Mouse (Mus musculus) CH12.LX (cell line): ENCODE data around the gene Ulk4. TPM values are rescaled to one million over a fixed set of nuclear protein-coding genes. Genes with fewer than 3 reads are reported as not detected.

Experiments
- DNase-seq: peaks from one replicate; pipeline ENCODE4 v3.0.0-alpha.2; 2013; ENCODE audit errors: extremely low read depth
- H3K27ac ChIP-seq: 2 replicates; pipeline ENCODE4 v1.5.1; 2012; ENCODE audit warnings: low read depth, mild to moderate bottlenecking, control low read depth, moderate library complexity; ENCODE audit not compliant: insufficient read depth
- H3K27me3 ChIP-seq: replicated peaks from 2 replicates; pipeline ENCODE3; 2012; ENCODE audit warnings: inconsistent platforms
- H3K36me3 ChIP-seq, 2 experiments: replicated peaks in 1 of 2; 2 replicates each; pipeline versions ENCODE3 to v1.6.1; 2012; ENCODE audit warnings: inconsistent platforms in 1 of 2, low read length in 1 of 2, mild to moderate bottlenecking in 1 of 2, mixed read lengths in 1 of 2, moderate library complexity in 1 of 2; ENCODE audit not compliant: control insufficient read depth in 1 of 2, insufficient read depth in 1 of 2
- H3K4me1 ChIP-seq, 2 experiments: 2 replicates each; pipeline ENCODE4 v1.6.1; 2012; ENCODE audit warnings: inconsistent platforms in 1 of 2, moderate library complexity in 1 of 2; ENCODE audit not compliant: insufficient read depth in 2 of 2, control insufficient read depth in 1 of 2
- H3K4me2 ChIP-seq: 2 replicates; pipeline ENCODE4 v1.6.1; 2012; ENCODE audit warnings: low read depth, mild to moderate bottlenecking, control low read depth; ENCODE audit not compliant: poor library complexity, insufficient read depth, severe bottlenecking
- H3K4me3 ChIP-seq, 3 experiments: fragments of 150-350 bp in 1 of 3; sonication (generic) in 1 of 3; replicated peaks in 1 of 3; 2 replicates each; pipeline versions ENCODE3 to v1.5.1; 2011 to 2012; ENCODE audit warnings: low read depth in 2 of 3, low read length in 2 of 3, mild to moderate bottlenecking in 2 of 3, moderate library complexity in 2 of 3, control low read depth in 1 of 3, improper control_type of control experiment in 1 of 3, inconsistent platforms in 1 of 3, mixed read lengths in 1 of 3; ENCODE audit not compliant: poor library complexity in 1 of 3
- H3K79me2 ChIP-seq: replicated peaks from 2 replicates; pipeline ENCODE4 v1.6.1; 2012; ENCODE audit warnings: mild to moderate bottlenecking, moderate library complexity; ENCODE audit not compliant: control insufficient read depth, poor library complexity, insufficient read depth, severe bottlenecking; ENCODE audit errors: extremely low read depth
- H3K9ac ChIP-seq: 2 replicates; pipeline ENCODE4 v1.6.1; 2012; ENCODE audit warnings: low read depth, mild to moderate bottlenecking, control low read depth, moderate library complexity; ENCODE audit not compliant: insufficient read depth
- H3K9me3 ChIP-seq: replicated peaks from 2 replicates; pipeline ENCODE3; 2012; ENCODE audit warnings: low read length, inconsistent platforms, mixed read lengths
- BHLHE40 ChIP-seq: IDR thresholded peaks from 2 replicates; pipeline ENCODE4 v1.6.1; 2011; ENCODE audit warnings: mild to moderate bottlenecking, low read depth, low read length, improper control_type of control experiment
- CHD1 ChIP-seq: IDR thresholded peaks from 2 replicates; pipeline ENCODE4 v1.6.1; 2012; ENCODE audit warnings: low read depth, low read length, improper control_type of control experiment, inconsistent platforms
- ELF1 ChIP-seq: IDR thresholded peaks from 2 replicates; pipeline ENCODE4 v1.6.1; 2014; ENCODE audit warnings: low read depth, mild to moderate bottlenecking, inconsistent platforms, low read length, improper control_type of control experiment
- ETS1 ChIP-seq: conservative IDR thresholded peaks from 2 replicates; pipeline ENCODE4 v1.6.1; 2012; ENCODE audit warnings: low read depth, mild to moderate bottlenecking, inconsistent platforms, low read length, improper control_type of control experiment, moderate library complexity
- GABPA ChIP-seq: IDR thresholded peaks from 2 replicates; pipeline ENCODE4 v1.6.1; 2012; ENCODE audit warnings: low read depth, low read length, improper control_type of control experiment, inconsistent platforms; ENCODE audit not compliant: insufficient replicate concordance
- HCFC1 ChIP-seq: IDR thresholded peaks from 2 replicates; pipeline ENCODE4 v1.6.1; 2012; ENCODE audit warnings: low read depth, mild to moderate bottlenecking, inconsistent platforms, low read length, improper control_type of control experiment
- KAT2A ChIP-seq: IDR thresholded peaks from 2 replicates; pipeline ENCODE4 v1.6.1; 2012; ENCODE audit warnings: low read length, improper control_type of control experiment, inconsistent platforms; ENCODE audit not compliant: insufficient replicate concordance
- MAX ChIP-seq: IDR thresholded peaks from 2 replicates; pipeline ENCODE4 v1.6.1; 2011; ENCODE audit warnings: low read length, improper control_type of control experiment
- MAZ ChIP-seq: IDR thresholded peaks from 2 replicates; pipeline ENCODE4 v1.6.1; 2012; ENCODE audit warnings: low read depth, mild to moderate bottlenecking, inconsistent platforms, low read length, improper control_type of control experiment, moderate library complexity
- NELFE ChIP-seq: IDR thresholded peaks from 2 replicates; pipeline ENCODE4 v1.6.1; 2011; ENCODE audit warnings: low read depth, low read length, improper control_type of control experiment
- NRF1 ChIP-seq: IDR thresholded peaks from 2 replicates; pipeline ENCODE4 v1.6.1; 2014; ENCODE audit warnings: low read depth, mild to moderate bottlenecking, inconsistent platforms, low read length, improper control_type of control experiment, moderate library complexity
- PAX5 ChIP-seq: IDR thresholded peaks from 2 replicates; pipeline ENCODE4 v1.6.1; 2012; ENCODE audit warnings: low read length, inconsistent platforms, mixed read lengths
- POLR2AphosphoS2 ChIP-seq: IDR thresholded peaks from 2 replicates; pipeline ENCODE4 v1.6.1; 2011; ENCODE audit warnings: low read depth, low read length, improper control_type of control experiment
- RCOR1 ChIP-seq: conservative IDR thresholded peaks from 2 replicates; pipeline ENCODE4 v1.6.1; 2012; ENCODE audit warnings: low read depth, mild to moderate bottlenecking, inconsistent platforms, low read length, improper control_type of control experiment
- TBP ChIP-seq: conservative IDR thresholded peaks from 2 replicates; pipeline ENCODE4 v1.6.1; 2011; ENCODE audit warnings: low read depth, low read length, improper control_type of control experiment
- TCF12 ChIP-seq: IDR thresholded peaks from 2 replicates; pipeline ENCODE4 v1.6.1; 2014; ENCODE audit warnings: low read depth, mild to moderate bottlenecking, inconsistent platforms, low read length, improper control_type of control experiment
- USF1 ChIP-seq: IDR thresholded peaks from 2 replicates; pipeline ENCODE4 v1.6.1; 2014; ENCODE audit warnings: low read depth, mild to moderate bottlenecking, inconsistent platforms, low read length, improper control_type of control experiment
- USF2 ChIP-seq: conservative IDR thresholded peaks from 2 replicates; pipeline ENCODE4 v1.6.1; 2011; ENCODE audit warnings: low read depth, low read length, improper control_type of control experiment
- ZKSCAN1 ChIP-seq: IDR thresholded peaks from 2 replicates; pipeline ENCODE4 v1.6.1; 2012; ENCODE audit warnings: low read depth, inconsistent platforms, low read length, improper control_type of control experiment, borderline replicate concordance
- ZMIZ1 ChIP-seq: IDR thresholded peaks from 2 replicates; pipeline ENCODE4 v1.6.1; 2012; ENCODE audit warnings: low read depth, mild to moderate bottlenecking, inconsistent platforms, low read length, improper control_type of control experiment
- ZNF384 ChIP-seq: IDR thresholded peaks from 2 replicates; pipeline ENCODE4 v1.6.1; 2012; ENCODE audit warnings: low read depth, low read length, improper control_type of control experiment, inconsistent platforms
- dilution Hi-C: fragments of 300-500 bp; cut with MboI; formaldehyde crosslinking; loops from 2 replicates; pipeline ENCODE4 v1.14.3; 2020; ENCODE audit warnings: low sequenced_read_pairs; ENCODE audit not compliant: extremely low pct_unique_long_range_greater_than_20kb, extremely low pct_ligation_motif_present
- in situ Hi-C: fragments of 300-500 bp; cut with MboI; formaldehyde crosslinking; loops from 3 replicates; pipeline ENCODE4 v1.14.3; 2019; ENCODE audit warnings: low sequenced_read_pairs, low pct_ligation_motif_present, low pct_unique_long_range_greater_than_20kb, mixed read lengths
- polyA plus RNA-seq: library from polyadenylated mRNA; unstranded; fragments of >175 nt; gene quantifications from 2 replicates; pipeline ENCODE4 v1.2.1, GENCODE M21; 2012; ENCODE audit warnings: low read depth; ENCODE audit not compliant: insufficient read length
- total RNA-seq, 2 experiments: library from RNA; depleted of rRNA; stranded (reverse); fragments of 300-350 nt in 1 of 2; fragments of >200 nt in 1 of 2; gene quantifications; 2 replicates each; pipeline ENCODE4 v1.2.3; 2012 to 2014

The Ulk4 gene
- total and polyA plus RNA-seq, 3 experiments = 1.6 to 25.8 (median 18.5) TPM

DNA sequence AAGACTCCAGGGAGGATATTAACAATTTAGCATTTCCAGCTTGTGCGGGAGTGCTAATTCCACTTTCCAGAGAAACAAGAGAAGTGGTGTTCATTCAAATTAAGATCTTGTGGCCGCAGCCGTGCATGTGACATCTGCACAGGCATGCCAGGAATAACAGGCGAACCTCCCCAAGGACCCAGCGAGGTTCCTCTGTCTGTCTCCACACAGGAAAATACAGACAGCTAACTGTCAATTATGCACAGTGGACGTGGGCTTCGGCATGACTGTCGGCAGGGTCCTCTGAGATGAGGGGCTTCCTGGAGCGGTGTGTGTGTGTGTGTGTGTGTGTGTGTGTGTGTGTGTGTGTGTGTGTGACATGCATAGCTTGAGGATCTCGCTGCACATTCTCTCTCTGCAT lies 284.0 kb downstream of the Ulk4 start:
- in situ Hi-C loops = no loop called here
- Histone ChIP-seq H3K4me2 (no peak overlapping the region), H3K4me1 (peaks cover 14 to 35% of the 10 kb centered on the region in 2 experiments), H3K27me3 (no peaks in the 10 kb centered on the region), H3K9me3 (no peaks in the 10 kb centered on the region), H3K27ac (no peak overlapping the region), H3K79me2 (no peaks in the 10 kb centered on the region), H3K4me3 (no peak overlapping the region), H3K9ac (no peak overlapping the region), H3K36me3 (no peaks in the 10 kb centered on the region)
- no peak for DNase-seq
- dilution Hi-C loops = no loop called here
- no peak for TF ChIP-seq ZKSCAN1
- TF ChIP-seq HCFC1 = no peak
- TF ChIP-seq POLR2AphosphoS2 = no peak
- no peak for TF ChIP-seq MAX
- 0 out of 2 replicates have a peak, but pooled peaks have one; percentile 33 for TF ChIP-seq BHLHE40
- no peak for TF ChIP-seq PAX5
- no peak for TF ChIP-seq TBP
- TF ChIP-seq ZNF384 = no peak

DNA sequence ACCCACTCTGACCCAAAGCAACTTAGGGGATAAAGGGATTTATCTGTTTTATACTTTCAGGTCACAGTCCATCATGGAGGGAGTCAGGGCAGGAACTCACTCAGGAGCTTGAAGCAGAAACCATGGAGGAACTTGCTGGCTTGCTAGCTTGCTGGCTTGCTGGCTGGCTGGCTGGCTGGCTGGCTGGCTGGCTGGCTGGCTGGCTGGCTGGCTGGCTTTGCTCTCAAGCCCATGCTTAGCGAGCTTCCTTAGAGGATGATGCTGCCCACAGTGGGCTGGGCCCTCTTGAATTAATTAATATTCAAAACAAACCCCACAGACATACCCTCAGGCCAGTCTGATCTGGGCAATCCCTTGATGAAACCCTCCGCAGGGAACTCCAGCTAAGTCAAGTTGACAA lies 285.2 kb downstream of the Ulk4 start:
- no peak overlapping the region for H3K4me3 ChIP-seq
- H3K9me3 ChIP-seq = no peaks in the 10 kb centered on the region
- H3K79me2 ChIP-seq = no peaks in the 10 kb centered on the region
- H3K27ac ChIP-seq = no peak overlapping the region
- dilution Hi-C loops (no loop called here), in situ Hi-C loops (no loop called here)
- H3K4me2 ChIP-seq = no peak overlapping the region
- H3K36me3 ChIP-seq = no peaks in the 10 kb centered on the region
- TF ChIP-seq ETS1 (no peak), ELF1 (no peak), POLR2AphosphoS2 (no peak), ZKSCAN1 (no peak), MAZ (no peak), NELFE (no peak), ZNF384 (no peak), CHD1 (no peak), BHLHE40 (no peak), ZMIZ1 (no peak), NRF1 (no peak), RCOR1 (no peak), USF2 (no peak), TCF12 (no peak), USF1 (no peak), KAT2A (no peak), GABPA (no peak)
- H3K9ac ChIP-seq = no peak overlapping the region
- H3K27me3 ChIP-seq = no peaks in the 10 kb centered on the region
- DNase-seq = no peak
- peaks cover 12 to 23% of the 10 kb centered on the region in 2 experiments; a peak in 3 of 4 replicates for H3K4me1 ChIP-seq
